Mouse (Mus musculus): ENCODE data around the gene Pou2f3.

DNA sequence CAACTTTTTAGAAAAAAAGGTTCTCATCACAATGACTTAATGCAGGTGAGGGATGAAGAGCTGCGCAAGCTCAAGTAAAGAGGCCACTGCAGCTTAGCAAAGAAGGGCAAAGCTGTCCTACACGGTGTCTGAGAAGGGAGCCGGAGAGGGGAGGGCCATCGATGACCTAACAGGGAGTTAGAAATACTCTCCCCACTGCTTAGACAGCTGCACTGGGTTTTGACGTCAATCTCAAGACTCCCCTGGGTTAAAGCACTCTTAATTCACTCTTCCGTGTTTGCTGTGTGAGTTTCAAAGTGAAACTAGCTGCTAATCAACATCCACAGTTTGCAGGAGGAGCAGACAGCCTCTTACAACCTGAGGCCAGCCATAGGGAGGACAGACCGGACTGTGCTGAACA, 134.0 kb downstream of the Pou2f3 start:
- TF ChIP-seq CTCF (IDR thresholded peaks at IDR 0.05; ENCODE audit: control insufficient read depth, insufficient read depth, insufficient replicate concordance, low read depth, low read length) (no peak), POLR2A (IDR thresholded peaks at IDR 0.05; ENCODE audit: control insufficient read depth, low read depth, low read length) (no peak)

All from testis, adult 2 months (tissue).